Mouse (Mus musculus) MEL (cell line): ENCODE results near the gene Ttc16. TPM values are rescaled to one million over a fixed set of nuclear protein-coding genes. Genes with fewer than 3 reads are reported as not detected.

Experiments used
- DNase-seq: peaks from one replicate; pipeline ENCODE4 v3.0.0; 2011; ENCODE audit warnings: low read depth, low spot score
- H3K27ac ChIP-seq: 2 replicates; pipeline ENCODE4 v1.5.1; 2012; ENCODE audit warnings: low read depth, mild to moderate bottlenecking, control low read depth, low read length, moderate library complexity; ENCODE audit not compliant: control insufficient read depth
- H3K27me3 ChIP-seq, 2 experiments: fragments of 150-350 bp in 1 of 2; sonication (generic) in 1 of 2; 2 replicates each; pipeline ENCODE4 v1.6.1; 2012; ENCODE audit warnings: low read length in 2 of 2, mild to moderate bottlenecking in 2 of 2, improper control_type of control experiment in 1 of 2, moderate library complexity in 1 of 2; ENCODE audit not compliant: insufficient read depth in 2 of 2, control insufficient read depth in 1 of 2
- H3K36me3 ChIP-seq, 2 experiments: 2 replicates each; pipeline ENCODE4 v1.6.1; 2012 to 2014; ENCODE audit warnings: low read length in 2 of 2, improper control_type of control experiment in 1 of 2, inconsistent platforms in 1 of 2, mild to moderate bottlenecking in 1 of 2; ENCODE audit not compliant: insufficient read depth in 2 of 2, control insufficient read depth in 1 of 2
- H3K4me1 ChIP-seq, 2 experiments: fragments of 150-350 bp in 1 of 2; sonication (generic) in 1 of 2; 2 replicates each; pipeline ENCODE4 v1.6.1; 2012; ENCODE audit warnings: low read length in 2 of 2, improper control_type of control experiment in 1 of 2, mild to moderate bottlenecking in 1 of 2; ENCODE audit not compliant: insufficient read depth in 2 of 2, control insufficient read depth in 1 of 2
- H3K4me3 ChIP-seq, 2 experiments: fragments of 150-350 bp in 1 of 2; sonication (generic) in 1 of 2; 2 replicates each; pipeline ENCODE4 v1.5.1; 2012; ENCODE audit warnings: low read depth in 2 of 2, low read length in 2 of 2, mild to moderate bottlenecking in 2 of 2, moderate library complexity in 2 of 2, control low read depth in 1 of 2, improper control_type of control experiment in 1 of 2; ENCODE audit not compliant: control insufficient read depth in 1 of 2, insufficient read depth in 1 of 2
- H3K79me2 ChIP-seq: 2 replicates; pipeline ENCODE4 v1.6.1; 2012; ENCODE audit warnings: mild to moderate bottlenecking, low read length, moderate library complexity; ENCODE audit not compliant: control insufficient read depth, poor library complexity, insufficient read depth
- H3K9ac ChIP-seq: 2 replicates; pipeline ENCODE4 v1.6.1; 2012; ENCODE audit warnings: low read depth, mild to moderate bottlenecking, control low read depth, low read length, moderate library complexity; ENCODE audit not compliant: control insufficient read depth, poor library complexity, severe bottlenecking
- H3K9me3 ChIP-seq: fragments of 150-350 bp; sonication (generic); replicated peaks from 2 replicates; pipeline ENCODE4 v1.6.1; 2012; ENCODE audit warnings: mild to moderate bottlenecking, low read length, improper control_type of control experiment, moderate library complexity; ENCODE audit not compliant: insufficient read depth
- BHLHE40 ChIP-seq: IDR thresholded peaks from 2 replicates; pipeline ENCODE4 v1.6.1; 2012; ENCODE audit warnings: low read depth, mild to moderate bottlenecking, inconsistent platforms, low read length, improper control_type of control experiment, borderline replicate concordance
- CTCF ChIP-seq, 3 experiments: IDR thresholded peaks in 2 of 3; conservative IDR thresholded peaks in 1 of 3; 2 replicates each; pipeline ENCODE4 v1.5.1; 2011 to 2012; ENCODE audit warnings: low read length in 3 of 3, low read depth in 2 of 3, mild to moderate bottlenecking in 2 of 3, improper control_type of control experiment in 1 of 3, inconsistent platforms in 1 of 3, mixed read lengths in 1 of 3, moderate library complexity in 1 of 3; ENCODE audit not compliant: control insufficient read depth in 1 of 3, insufficient read depth in 1 of 3, poor library complexity in 1 of 3, severe bottlenecking in 1 of 3
- ELF1 ChIP-seq: IDR thresholded peaks from 2 replicates; pipeline ENCODE4 v1.6.1; 2014; ENCODE audit warnings: low read depth, mild to moderate bottlenecking, inconsistent platforms, low read length, improper control_type of control experiment, moderate library complexity
- ETS1 ChIP-seq: IDR thresholded peaks from 2 replicates; pipeline ENCODE4 v1.6.1; 2012; ENCODE audit warnings: low read depth, mild to moderate bottlenecking, inconsistent platforms, low read length, improper control_type of control experiment, moderate library complexity
- GATA1 ChIP-seq: IDR thresholded peaks from 2 replicates; pipeline ENCODE4 v1.6.1; 2011; ENCODE audit warnings: low read depth, low read length, improper control_type of control experiment
- HCFC1 ChIP-seq: IDR thresholded peaks from 2 replicates; pipeline ENCODE4 v1.6.1; 2012; ENCODE audit warnings: low read depth, mild to moderate bottlenecking, inconsistent platforms, low read length, improper control_type of control experiment, moderate library complexity
- KAT2A ChIP-seq: conservative IDR thresholded peaks from 2 replicates; pipeline ENCODE4 v1.6.1; 2012; ENCODE audit warnings: low read depth, low read length, improper control_type of control experiment, inconsistent platforms
- MXI1 ChIP-seq: IDR thresholded peaks from 2 replicates; pipeline ENCODE4 v1.6.1; 2011; ENCODE audit warnings: mild to moderate bottlenecking, low read depth, low read length, improper control_type of control experiment
- MYC ChIP-seq: IDR thresholded peaks from 2 replicates; pipeline ENCODE4 v1.6.1; 2011; ENCODE audit warnings: low read depth, mild to moderate bottlenecking, low read length, improper control_type of control experiment, moderate library complexity
- NELFE ChIP-seq: IDR thresholded peaks from 2 replicates; pipeline ENCODE4 v1.6.1; 2011; ENCODE audit warnings: low read depth, low read length, improper control_type of control experiment
- RAD21 ChIP-seq: IDR thresholded peaks from 2 replicates; pipeline ENCODE4 v1.6.1; 2011; ENCODE audit warnings: mild to moderate bottlenecking, low read depth, low read length, improper control_type of control experiment
- SMC3 ChIP-seq: IDR thresholded peaks from 2 replicates; pipeline ENCODE4 v1.6.1; 2011; ENCODE audit warnings: low read depth, low read length, improper control_type of control experiment
- TBP ChIP-seq: IDR thresholded peaks from 2 replicates; pipeline ENCODE4 v1.8.0; 2011; ENCODE audit warnings: low read depth, low read length, improper control_type of control experiment
- ZC3H11A ChIP-seq: IDR thresholded peaks from 2 replicates; pipeline ENCODE4 v1.6.1; 2012; ENCODE audit warnings: low read depth, mild to moderate bottlenecking, inconsistent platforms, low read length, improper control_type of control experiment
- ZMIZ1 ChIP-seq: IDR thresholded peaks from 2 replicates; pipeline ENCODE4 v1.6.1; 2012; ENCODE audit warnings: low read depth, mild to moderate bottlenecking, inconsistent platforms, low read length, improper control_type of control experiment, moderate library complexity
- ZNF384 ChIP-seq: IDR thresholded peaks from 2 replicates; pipeline ENCODE4 v1.6.1; 2012; ENCODE audit warnings: low read depth, mild to moderate bottlenecking, inconsistent platforms, low read length, improper control_type of control experiment
- polyA plus RNA-seq, 2 experiments: library from polyadenylated mRNA; stranded (reverse) in 1 of 2; unstranded in 1 of 2; fragments of >175 nt in 1 of 2; fragments of >200 nt in 1 of 2; gene quantifications; 2 replicates each; pipeline versions ENCODE4 v1.2.1 to v1.2.4; 2012; ENCODE audit warnings: low replicate concordance in 2 of 2, low read depth in 1 of 2; ENCODE audit not compliant: insufficient read length in 2 of 2, insufficient read depth in 1 of 2, missing spikeins in 1 of 2
- total RNA-seq: library from RNA; depleted of rRNA; stranded (reverse); fragments of 300-350 nt; gene quantifications from 2 replicates; pipeline ENCODE4 v1.2.3, GENCODE M21; 2012

The Ttc16 gene
- total and polyA plus RNA-seq, 3 experiments = 0.35 to 0.69 TPM; not detected in 1

- H3K36me3 ChIP-seq = no peaks in the 10 kb centered on the region
These were observed 3.7 kb upstream of the Ttc16 start for GRCm38 (mm10) chr2:32779131-32779530.

GRCm38 (mm10) chr2:32778081-32778480 is 2.6 kb upstream of the Ttc16 start:
- no peak overlapping the region for H3K27ac ChIP-seq
- no peak overlapping the region for H3K4me3 ChIP-seq
- no peak overlapping the region for H3K9ac ChIP-seq
- H3K36me3 ChIP-seq = no peaks in the 10 kb centered on the region
- H3K79me2 ChIP-seq = no peaks in the 10 kb centered on the region; the same call in 1 of the 2 replicates
- H3K27me3 ChIP-seq = no peaks in the 10 kb centered on the region
- H3K9me3 ChIP-seq = no peaks in the 10 kb centered on the region
- DNase-seq = no peak
- TF ChIP-seq HCFC1 = no peak
- TF ChIP-seq ZMIZ1 = no peak
- no peak for TF ChIP-seq MXI1
- TF ChIP-seq ZNF384 = no peak
- TF ChIP-seq MYC = no peak
- TF ChIP-seq ELF1 = no peak
- no peak for TF ChIP-seq TBP
- no peak for TF ChIP-seq KAT2A
- no peak for TF ChIP-seq GATA1
- no peak for TF ChIP-seq SMC3
- no peak for TF ChIP-seq ETS1
- H3K4me1 ChIP-seq = peaks cover 0 to 5% of the 10 kb centered on the region in 2 experiments; a peak in 2 of 4 replicates

More at GRCm38 (mm10) chr2:32779131-32779530, 3.7 kb upstream of the Ttc16 start:
- Histone ChIP-seq H3K9ac (no peak overlapping the region), H3K4me1 (peaks cover 0 to 5% of the 10 kb centered on the region in 2 experiments; a peak in 2 of 4 replicates), H3K9me3 (no peaks in the 10 kb centered on the region), H3K27ac (no peak overlapping the region), H3K4me3 (no peak overlapping the region), H3K27me3 (no peaks in the 10 kb centered on the region), H3K79me2 (no peaks in the 10 kb centered on the region; the same call in 1 of the 2 replicates)
- DNase-seq = peak; percentile 28
- TF ChIP-seq NELFE (no peak), ZC3H11A (peak; percentile 33), SMC3 (peak; percentile 50), HCFC1 (no peak), BHLHE40 (no peak), RAD21 (peak; percentile 33), CTCF (IDR thresholded peaks at IDR 0.05 in 2 of 3, conservative IDR thresholded peaks at IDR 0.05 in 1 of 3; ENCODE audit: control insufficient read depth in 1 of 3, insufficient read depth in 1 of 3, low read depth in 2 of 3, low read length in 3 of 3, poor library complexity in 1 of 3, severe bottlenecking in 1 of 3) (peak; percentile 13 to 59 (median 59); a peak in 5 of 6 replicates)
